Mouse (Mus musculus): ENCODE measurements around the gene H2al1d. TPM values are rescaled to one million over a fixed set of nuclear protein-coding genes. Genes with fewer than 3 reads are reported as not detected.
"Not testable (repeated sequence)": the region's sequence is repeated elsewhere in the genome, so short reads cannot be mapped to it uniquely, and the experiment has no call there.

Gene H2al1d
- polyA plus RNA-seq (2015; fragmentation: Nextera tagmentation; extraction: Ambion mirVana), result not detected in 2 replicates

DNA sequence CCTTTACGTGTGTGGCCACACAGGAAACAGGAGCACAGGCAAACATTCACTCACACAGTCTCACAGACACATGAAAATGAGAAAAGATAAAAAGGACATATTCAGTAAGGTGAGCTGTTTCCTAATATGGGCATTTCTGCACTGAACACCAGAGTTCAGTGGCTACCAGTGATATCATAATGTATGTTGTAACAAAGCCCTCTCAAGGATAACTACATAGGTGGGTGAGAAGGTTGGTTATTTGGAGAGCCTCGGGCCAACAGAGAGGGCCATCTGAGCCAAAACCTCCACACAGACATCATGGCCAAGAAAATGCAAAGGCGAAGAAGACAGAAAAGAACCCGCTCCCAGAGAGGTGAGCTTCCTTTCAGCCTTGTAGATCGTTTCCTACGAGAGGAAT is at the start of gene H2al1d:
TSS of gene H2al1d (plus strand) at position 301 of the 400 bp plus-strand sequence.
- no CpG with 5 or more reads among the region's 6 CpGs for WGBS
- ATAC-seq; H3K36me3 ChIP-seq (ENCODE audit: poor library complexity, severe bottlenecking); H3K4me1 ChIP-seq; H3K9ac ChIP-seq; H3K4me2 ChIP-seq; H3K27ac ChIP-seq; H3K27me3 ChIP-seq; H3K9me3 ChIP-seq (replicated peaks); H3K4me3 ChIP-seq: not testable (repeated sequence)

DNA sequence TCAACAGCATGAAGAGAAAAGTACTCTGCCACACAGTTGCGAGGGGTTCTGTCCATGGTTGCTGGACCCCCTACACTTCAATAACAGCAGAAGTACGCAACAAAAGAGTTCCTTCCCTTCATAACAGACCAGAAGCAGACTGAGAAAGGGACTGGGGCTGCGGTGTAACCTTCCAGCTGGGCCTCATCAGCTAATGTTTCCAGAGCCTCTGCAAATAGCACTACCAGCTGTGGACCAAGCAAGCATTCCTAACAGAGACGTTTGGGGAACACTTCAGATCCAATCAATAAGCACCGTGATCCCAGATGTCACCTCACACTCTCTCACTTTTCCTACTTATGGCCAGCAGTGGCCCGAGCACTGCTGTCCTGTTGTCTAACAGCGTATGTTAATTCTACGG is 43.7 kb upstream of the H2al1d start:
- Histone ChIP-seq H3K27me3 (no peaks in the 10 kb centered on the region), H3K36me3 (ENCODE audit: poor library complexity, severe bottlenecking) (no peaks in the 10 kb centered on the region), H3K27ac (no peak overlapping the region), H3K4me2 (no peak overlapping the region), H3K9ac (no peak overlapping the region), H3K4me1 (0 out of 2 replicates have a peak, but pooled peaks cover 4% of the 10 kb centered on the region), H3K4me3 (no peak overlapping the region), H3K9me3 (replicated peaks) (no peaks in the 10 kb centered on the region)
- 80% methylated on average over 8 of the region's 8 CpGs for WGBS
- ATAC-seq, result no peak

DNA sequence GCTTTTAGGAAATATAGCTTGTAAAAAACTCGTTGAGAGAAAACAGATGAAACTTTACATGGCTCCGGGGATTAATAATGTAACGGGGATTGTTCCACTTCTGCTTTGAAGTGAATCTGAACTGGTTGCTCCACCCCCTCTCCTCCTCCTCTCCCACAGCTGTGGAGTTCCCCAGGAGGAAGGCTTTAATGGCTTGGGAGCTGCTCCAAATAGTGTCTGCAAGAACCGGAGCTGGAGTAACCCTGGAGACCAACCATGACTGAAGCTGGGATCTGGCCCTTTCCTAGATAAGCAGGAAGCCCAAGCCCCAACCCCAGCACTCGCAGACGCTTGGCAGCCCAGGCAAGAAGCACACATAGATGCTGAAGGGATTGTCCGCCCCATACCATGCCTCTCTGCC is 40.8 kb upstream of the H2al1d start:
- no peak for ATAC-seq
- Histone ChIP-seq H3K9ac (no peak overlapping the region), H3K4me3 (no peak overlapping the region), H3K9me3 (replicated peaks) (no peaks in the 10 kb centered on the region), H3K36me3 (ENCODE audit: poor library complexity, severe bottlenecking) (no peaks in the 10 kb centered on the region), H3K27ac (no peak overlapping the region), H3K4me1 (0 out of 2 replicates have a peak, but pooled peaks cover 4% of the 10 kb centered on the region), H3K4me2 (no peak overlapping the region), H3K27me3 (no peaks in the 10 kb centered on the region)
- 58% methylated on average over 7 of the region's 7 CpGs for WGBS

DNA sequence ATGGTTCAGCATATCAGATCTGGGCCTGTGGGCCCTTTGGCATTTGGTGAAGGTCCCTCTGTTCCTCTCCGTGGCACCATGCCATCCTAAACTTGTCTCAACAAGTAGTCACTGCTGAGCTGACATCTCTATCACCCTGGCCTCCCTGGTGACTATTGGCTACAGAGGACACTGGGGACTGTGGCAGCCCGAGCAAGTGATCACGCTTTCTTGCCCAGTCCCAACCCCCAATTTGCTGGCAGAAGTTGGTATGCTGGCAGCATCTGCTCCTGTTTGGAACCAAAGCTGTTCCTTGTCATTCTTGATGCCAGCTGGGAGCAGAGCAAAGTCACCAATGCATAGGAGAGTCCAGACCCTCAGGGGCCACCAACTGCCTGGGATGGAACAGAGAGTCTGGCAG is 39.5 kb upstream of the H2al1d start:
- Histone ChIP-seq H3K27ac (no peak overlapping the region), H3K4me1 (0 out of 2 replicates have a peak, but pooled peaks cover 4% of the 10 kb centered on the region), H3K9me3 (replicated peaks) (no peaks in the 10 kb centered on the region), H3K36me3 (ENCODE audit: poor library complexity, severe bottlenecking) (no peaks in the 10 kb centered on the region), H3K4me2 (no peak overlapping the region), H3K27me3 (no peaks in the 10 kb centered on the region), H3K4me3 (no peak overlapping the region), H3K9ac (no peak overlapping the region)
- 90% methylated on average over 3 of the region's 3 CpGs for WGBS
- peak; percentile 50; the same call in 1 of the 2 replicates for ATAC-seq

DNA sequence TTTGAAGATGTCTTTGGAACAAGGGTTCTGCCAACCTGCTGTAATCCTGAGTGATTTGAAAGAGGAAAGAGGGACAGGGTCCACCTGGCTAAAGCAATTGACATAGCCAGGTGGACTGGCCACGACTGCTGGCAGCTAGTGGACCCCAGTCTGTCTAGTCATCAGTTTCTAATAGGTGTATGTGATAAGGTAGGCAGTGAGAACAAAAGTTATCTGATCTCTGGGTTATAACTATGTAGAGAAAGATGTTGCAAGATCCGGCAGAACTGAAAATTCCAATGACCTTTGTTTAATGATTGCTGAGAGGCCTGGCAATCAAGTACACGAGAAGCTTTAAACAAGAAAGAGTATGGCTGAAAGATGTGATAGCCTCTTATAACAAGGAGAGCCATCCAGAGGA is 35.4 kb upstream of the H2al1d start:
- H3K4me3 ChIP-seq, result no peak overlapping the region
- H3K9ac ChIP-seq, result no peak overlapping the region
- WGBS, result 88% methylated on average over 3 of the region's 3 CpGs
- no peak overlapping the region for H3K4me2 ChIP-seq
- no peak overlapping the region for H3K27ac ChIP-seq
- no peaks in the 10 kb centered on the region for H3K36me3 ChIP-seq (ENCODE audit: poor library complexity, severe bottlenecking)
- no peaks in the 10 kb centered on the region for H3K27me3 ChIP-seq
- no peaks in the 10 kb centered on the region for H3K4me1 ChIP-seq
- no peak for ATAC-seq
- H3K9me3 ChIP-seq (replicated peaks), result no peaks in the 10 kb centered on the region

DNA sequence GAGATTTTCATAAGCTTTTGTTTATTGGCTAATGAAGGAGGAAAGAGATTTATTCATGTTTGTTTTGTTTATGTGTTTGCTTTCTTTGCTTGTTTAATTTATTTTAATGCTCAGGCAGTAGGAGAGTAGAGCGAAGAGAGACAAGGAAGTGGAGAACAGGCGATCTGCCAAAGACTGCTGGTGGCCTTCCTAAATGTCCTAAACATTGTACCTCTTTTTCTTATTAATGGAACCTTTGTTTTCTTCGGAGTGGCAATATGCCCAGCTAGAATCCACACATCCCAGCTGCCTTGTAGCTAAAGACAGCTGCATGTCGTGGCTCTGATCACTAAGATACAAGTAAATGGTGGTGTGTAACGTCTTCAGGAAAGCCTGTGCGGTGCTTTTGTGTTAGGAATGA is 31.5 kb upstream of the H2al1d start:
- no peak overlapping the region for H3K9ac ChIP-seq
- H3K36me3 ChIP-seq (ENCODE audit: poor library complexity, severe bottlenecking), result no peaks in the 10 kb centered on the region
- no peak for ATAC-seq
- H3K27me3 ChIP-seq, result no peaks in the 10 kb centered on the region; the same call in 1 of the 2 replicates
- H3K4me1 ChIP-seq, result no peaks in the 10 kb centered on the region
- H3K27ac ChIP-seq, result no peak overlapping the region
- H3K4me3 ChIP-seq, result no peak overlapping the region
- no peaks in the 10 kb centered on the region for H3K9me3 ChIP-seq (replicated peaks)
- H3K4me2 ChIP-seq, result no peak overlapping the region
- WGBS, result 75% methylated on average over 6 of the region's 6 CpGs

DNA sequence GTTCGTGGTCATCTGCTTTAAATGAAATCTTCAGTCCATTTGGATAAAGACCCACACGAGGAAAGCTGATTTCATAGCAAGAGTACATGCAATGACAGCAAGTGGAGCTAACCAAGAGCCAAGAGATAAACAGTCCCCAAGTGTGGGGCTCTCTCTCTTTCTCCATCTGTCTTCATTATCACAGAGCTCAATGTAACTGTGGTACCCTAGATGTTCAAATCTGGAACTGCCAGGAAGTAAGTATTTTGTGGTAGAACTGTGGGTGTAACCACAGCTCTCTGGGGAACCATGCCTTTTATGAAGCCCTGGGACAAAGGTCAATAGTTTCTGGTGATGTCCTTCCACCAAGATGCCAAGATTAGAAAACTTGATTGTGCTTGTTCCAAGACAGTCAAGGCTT is 27.9 kb upstream of the H2al1d start:
- no peak overlapping the region for H3K9ac ChIP-seq
- H3K4me1 ChIP-seq, result no peaks in the 10 kb centered on the region
- no peak overlapping the region for H3K4me3 ChIP-seq
- H3K4me2 ChIP-seq, result no peak overlapping the region
- H3K9me3 ChIP-seq (replicated peaks), result no peaks in the 10 kb centered on the region
- H3K36me3 ChIP-seq (ENCODE audit: poor library complexity, severe bottlenecking), result no peaks in the 10 kb centered on the region
- 79% methylated on average over 2 of the region's 2 CpGs for WGBS
- H3K27me3 ChIP-seq, result no peaks in the 10 kb centered on the region; the same call in 1 of the 2 replicates
- no peak for ATAC-seq
- no peak overlapping the region for H3K27ac ChIP-seq

DNA sequence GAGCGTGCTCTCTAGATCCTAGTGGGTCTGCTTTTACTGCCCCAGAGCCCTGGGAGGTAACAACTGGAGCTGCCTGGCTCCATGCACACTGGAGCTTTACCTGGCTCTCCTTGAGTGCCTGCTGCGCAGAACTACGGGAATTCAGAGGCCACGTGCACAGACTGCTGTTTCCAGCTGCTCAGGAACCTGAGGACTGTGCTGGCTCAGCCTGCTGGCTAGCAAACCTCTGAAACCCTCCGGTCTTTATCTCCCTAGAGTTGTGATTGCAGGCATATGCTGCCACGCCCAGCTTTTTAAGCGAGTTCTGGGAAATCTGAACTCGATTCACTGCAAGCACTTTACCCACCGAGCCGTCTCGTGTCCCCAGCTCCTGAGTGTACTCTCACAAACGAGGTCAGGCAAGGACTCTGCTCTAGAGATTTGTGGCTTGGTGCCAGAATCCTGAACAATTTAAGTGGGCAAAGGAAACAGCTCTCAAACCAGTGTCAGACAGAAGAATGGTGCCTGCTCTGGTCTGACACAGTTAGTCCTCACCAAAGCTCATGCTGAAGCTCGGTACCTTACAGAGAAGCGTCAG is 20.2 kb upstream of the H2al1d start:
- Histone ChIP-seq H3K4me2 (no peak overlapping the region), H3K9me3 (replicated peaks) (no peaks in the 10 kb centered on the region), H3K27ac (no peak overlapping the region), H3K4me1 (no peaks in the 10 kb centered on the region), H3K4me3 (no peak overlapping the region), H3K27me3 (no peaks in the 10 kb centered on the region), H3K9ac (no peak overlapping the region), H3K36me3 (ENCODE audit: poor library complexity, severe bottlenecking) (no peaks in the 10 kb centered on the region)
- WGBS, result 75% methylated on average over 14 of the region's 14 CpGs
- ATAC-seq, result no peak

DNA sequence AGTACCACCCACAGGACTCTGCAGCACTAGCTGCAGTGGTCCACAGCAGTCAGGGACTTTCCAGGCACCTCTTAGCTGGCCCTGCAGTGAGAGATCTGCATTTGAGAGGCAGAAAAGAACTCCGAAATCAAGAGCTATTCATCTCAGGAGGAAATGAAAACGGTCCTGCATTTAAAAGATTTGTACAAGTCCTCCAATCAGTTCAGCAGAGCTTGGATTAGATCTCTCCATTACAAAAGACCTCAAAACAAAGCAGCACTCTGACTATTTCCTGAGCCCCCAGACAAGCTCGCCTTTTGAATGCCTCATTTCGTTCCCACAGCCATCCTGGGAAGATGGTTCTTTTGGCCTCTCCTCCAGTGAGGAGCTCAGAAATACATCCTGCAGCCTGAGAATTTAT is 19.4 kb upstream of the H2al1d start:
- no peak overlapping the region for H3K9ac ChIP-seq
- H3K4me1 ChIP-seq, result no peaks in the 10 kb centered on the region
- H3K27me3 ChIP-seq, result no peaks in the 10 kb centered on the region
- H3K27ac ChIP-seq, result no peak overlapping the region
- no peak for ATAC-seq
- no peaks in the 10 kb centered on the region for H3K9me3 ChIP-seq (replicated peaks)
- WGBS, result 38% methylated on average over 4 of the region's 4 CpGs
- H3K36me3 ChIP-seq (ENCODE audit: poor library complexity, severe bottlenecking), result no peaks in the 10 kb centered on the region
- H3K4me2 ChIP-seq, result no peak overlapping the region
- no peak overlapping the region for H3K4me3 ChIP-seq

DNA sequence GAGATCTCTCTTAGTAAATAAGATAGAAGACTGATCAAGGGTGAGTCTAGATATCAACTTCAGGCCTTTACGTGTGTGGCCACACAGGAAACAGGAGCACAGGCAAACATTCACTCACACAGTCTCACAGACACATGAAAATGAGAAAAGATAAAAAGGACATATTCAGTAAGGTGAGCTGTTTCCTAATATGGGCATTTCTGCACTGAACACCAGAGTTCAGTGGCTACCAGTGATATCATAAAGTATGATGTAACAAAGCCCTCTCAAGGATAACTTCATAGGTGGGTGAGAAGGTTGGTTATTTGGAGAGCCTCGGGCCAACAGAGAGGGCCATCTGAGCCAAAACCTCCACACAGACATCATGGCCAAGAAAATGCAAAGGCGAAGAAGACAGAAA is 9.7 kb upstream of the H2al1d start, which contains the start of gene H2al1a:
TSS of gene H2al1a (plus strand) at position 301 of the 400 bp plus-strand sequence.
- not testable (repeated sequence) for ATAC-seq, H3K4me3 ChIP-seq

DNA sequence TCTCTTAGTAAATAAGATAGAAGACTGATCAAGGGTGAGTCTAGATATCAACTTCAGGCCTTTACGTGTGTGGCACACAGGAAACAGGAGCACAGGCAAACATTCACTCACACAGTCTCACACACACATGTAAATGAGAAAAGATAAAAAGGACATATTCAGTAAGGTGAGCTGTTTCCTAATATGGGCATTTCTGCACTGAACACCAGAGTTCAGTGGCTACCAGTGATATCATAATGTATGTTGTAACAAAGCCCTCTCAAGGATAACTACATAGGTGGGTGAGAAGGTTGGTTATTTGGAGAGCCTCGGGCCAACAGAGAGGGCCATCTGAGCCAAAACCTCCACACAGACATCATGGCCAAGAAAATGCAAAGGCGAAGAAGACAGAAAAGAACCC is 6.5 kb upstream of the H2al1d start, which contains the start of gene H2al1b:
TSS of gene H2al1b (plus strand) at position 301 of the 400 bp plus-strand sequence.
- H3K27me3 ChIP-seq; H3K9ac ChIP-seq; H3K4me1 ChIP-seq; H3K4me2 ChIP-seq; ATAC-seq; H3K36me3 ChIP-seq (ENCODE audit: poor library complexity, severe bottlenecking); H3K27ac ChIP-seq; H3K9me3 ChIP-seq (replicated peaks); H3K4me3 ChIP-seq: not testable (repeated sequence)
- 90% methylated on average over 1 of the region's 3 CpGs for WGBS

More for the DNA sequence above, 9.7 kb upstream of the H2al1d start, which contains the start of gene H2al1a:
- WGBS, result no CpG with 5 or more reads among the region's 3 CpGs
- H3K9me3 ChIP-seq (replicated peaks); H3K4me2 ChIP-seq; H3K4me1 ChIP-seq; H3K27ac ChIP-seq; H3K36me3 ChIP-seq (ENCODE audit: poor library complexity, severe bottlenecking); H3K27me3 ChIP-seq; H3K9ac ChIP-seq: not testable (repeated sequence)

DNA sequence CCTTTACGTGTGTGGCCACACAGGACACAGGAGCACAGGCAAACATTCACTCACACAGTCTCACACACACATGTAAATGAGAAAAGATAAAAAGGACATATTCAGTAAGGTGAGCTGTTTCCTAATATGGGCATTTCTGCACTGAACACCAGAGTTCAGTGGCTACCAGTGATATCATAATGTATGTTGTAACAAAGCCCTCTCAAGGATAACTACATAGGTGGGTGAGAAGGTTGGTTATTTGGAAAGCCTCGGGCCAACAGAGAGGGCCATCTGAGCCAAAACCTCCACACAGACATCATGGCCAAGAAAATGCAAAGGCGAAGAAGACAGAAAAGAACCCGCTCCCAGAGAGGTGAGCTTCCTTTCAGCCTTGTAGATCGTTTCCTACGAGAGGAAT is 3.3 kb upstream of the H2al1d start, which contains the start of gene H2al1c:
TSS of gene H2al1c (plus strand) at position 301 of the 400 bp plus-strand sequence.
- H3K9me3 ChIP-seq (replicated peaks); H3K4me3 ChIP-seq; ATAC-seq; H3K9ac ChIP-seq; H3K4me1 ChIP-seq; H3K27ac ChIP-seq; H3K36me3 ChIP-seq (ENCODE audit: poor library complexity, severe bottlenecking); H3K4me2 ChIP-seq; H3K27me3 ChIP-seq: not testable (repeated sequence)
- WGBS, result 82% methylated on average over 1 of the region's 6 CpGs

DNA sequence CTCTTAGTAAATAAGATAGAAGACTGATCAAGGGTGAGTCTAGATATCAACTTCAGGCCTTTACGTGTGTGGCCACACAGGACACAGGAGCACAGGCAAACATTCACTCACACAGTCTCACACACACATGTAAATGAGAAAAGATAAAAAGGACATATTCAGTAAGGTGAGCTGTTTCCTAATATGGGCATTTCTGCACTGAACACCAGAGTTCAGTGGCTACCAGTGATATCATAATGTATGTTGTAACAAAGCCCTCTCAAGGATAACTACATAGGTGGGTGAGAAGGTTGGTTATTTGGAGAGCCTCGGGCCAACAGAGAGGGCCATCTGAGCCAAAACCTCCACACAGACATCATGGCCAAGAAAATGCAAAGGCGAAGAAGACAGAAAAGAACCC is 3.0 kb downstream of the H2al1d start, which contains the start of gene H2al1e:
TSS of gene H2al1e (plus strand) at position 301 of the 400 bp plus-strand sequence.
- H3K27me3 ChIP-seq; H3K9ac ChIP-seq; H3K4me2 ChIP-seq; ATAC-seq; H3K4me1 ChIP-seq; H3K36me3 ChIP-seq (ENCODE audit: poor library complexity, severe bottlenecking); H3K27ac ChIP-seq; H3K4me3 ChIP-seq; H3K9me3 ChIP-seq (replicated peaks): not testable (repeated sequence)
- WGBS, result no CpG with 5 or more reads among the region's 3 CpGs

Data from forebrain, embryonic 13.5 days (tissue).